Mouse (Mus musculus) right cerebral cortex, postnatal 36 days (tissue): ENCODE measurements at regions not wholly inside any gene's neighbourhood (a gene's known extent, or its start where the extent isn't known, plus 50 kb on each side); places are given as distances from the start of the nearest gene placed in this dataset.
"Not testable (repeated sequence)": the region's sequence is repeated elsewhere in the genome, so short reads cannot be mapped to it uniquely, and the experiment has no call there.

Experiments
- DNase-seq, 2 experiments: peaks; one replicate each; pipeline ENCODE4 v3.0.0; 2022; ENCODE audit warnings: low spot score in 2 of 2, mixed read lengths in 1 of 2

DNA sequence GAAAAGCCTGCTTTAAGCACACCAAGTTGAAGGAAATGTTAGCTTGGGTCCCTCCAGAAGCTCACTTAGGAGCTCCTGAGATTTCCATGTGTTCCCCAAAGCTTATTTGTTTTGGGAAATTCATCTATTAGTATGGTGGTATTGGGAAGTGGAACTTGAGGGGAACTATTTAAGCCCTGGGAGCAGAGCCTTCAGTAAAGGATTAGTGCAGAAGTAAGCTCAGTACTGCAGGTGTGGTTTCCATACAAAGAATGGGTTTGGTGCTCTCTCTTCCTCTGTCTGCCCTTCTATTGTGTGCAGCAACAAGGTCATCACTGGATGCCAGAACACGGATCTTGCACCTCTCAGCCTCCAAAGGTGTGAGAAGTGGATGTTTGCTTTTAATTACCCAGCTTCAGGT, 57.2 kb downstream of the Foxa2 start:
- DNase-seq: no peak

GRCm38 (mm10) chr2:147988586-147988985, 58.2 kb downstream of the Foxa2 start:
- no peak for DNase-seq

DNA sequence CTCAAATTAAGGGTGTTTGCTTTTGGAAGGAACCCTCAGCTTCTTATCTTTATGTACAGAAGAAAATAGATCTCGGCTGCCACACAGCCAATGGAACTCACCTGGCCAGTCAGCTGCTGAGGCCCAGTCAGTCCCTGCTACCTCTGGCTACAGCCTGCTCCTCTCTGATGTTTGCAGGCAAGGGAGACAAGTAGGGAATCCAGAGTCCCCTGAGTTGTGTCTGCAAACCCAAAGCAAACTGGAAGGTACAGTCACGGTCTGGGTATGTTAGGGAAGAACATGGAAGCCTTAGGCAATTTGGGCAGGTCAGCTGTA, 61.6 kb downstream of the Foxa2 start:
- DNase-seq: no peak

- DNase-seq: peak in 1 of 2 experiments; percentile 1
These were observed 62.1 kb downstream of the Foxa2 start for GRCm38 (mm10) chr2:147984547-147985260.

DNA sequence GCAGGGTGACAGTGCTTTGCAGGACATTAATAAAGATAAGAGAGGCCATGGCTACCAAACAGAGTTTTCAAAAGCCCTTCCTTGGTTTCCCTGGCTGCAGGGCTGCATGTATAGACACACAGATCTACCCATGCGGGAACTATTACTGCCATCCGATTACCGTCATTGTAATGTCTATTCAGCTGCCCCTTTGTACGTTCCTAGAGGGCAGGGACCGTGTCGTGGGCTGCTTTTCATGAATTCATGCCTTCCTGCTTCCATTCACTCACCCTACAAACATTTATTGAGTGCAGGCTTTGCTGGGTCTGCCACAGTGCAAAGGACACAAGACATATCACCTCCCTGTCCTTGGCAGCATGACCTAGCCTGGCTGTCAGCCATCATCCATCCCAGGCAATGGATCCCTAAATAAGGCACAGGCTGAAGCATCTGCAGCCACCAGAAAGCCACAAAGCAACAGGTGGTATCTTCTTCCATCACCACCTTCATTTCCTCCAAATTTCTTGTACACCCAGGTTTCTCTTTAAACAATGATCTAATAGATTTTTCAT, 65.8 kb downstream of the Foxa2 start:
- DNase-seq: no peak

DNA sequence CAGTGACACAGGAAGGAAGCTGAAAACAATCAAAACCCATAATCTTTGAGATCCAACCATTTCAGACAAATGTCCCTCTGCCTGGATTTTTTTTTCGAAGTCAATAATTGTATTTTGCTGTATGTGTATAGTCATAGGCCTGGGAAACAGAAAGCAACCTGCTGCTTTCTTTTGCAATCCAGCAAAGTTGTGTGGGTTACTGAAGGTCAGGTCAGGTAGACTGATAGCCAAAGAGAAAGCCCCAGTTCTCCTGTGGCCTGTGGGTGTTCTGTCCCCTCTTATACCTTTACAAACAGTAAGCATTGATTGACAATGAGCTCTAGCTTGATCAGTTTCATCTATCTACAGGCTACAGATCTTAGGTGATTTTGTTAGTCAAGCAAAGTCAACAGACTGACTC, 66.4 kb downstream of the Foxa2 start:
- DNase-seq: no peak

- DNase-seq: no peak
These were observed 67.0 kb downstream of the Foxa2 start for GRCm38 (mm10) chr2:147979660-147980364.

- DNase-seq: no peak
These were observed 67.8 kb downstream of the Foxa2 start for GRCm38 (mm10) chr2:147979001-147979400.

DNA sequence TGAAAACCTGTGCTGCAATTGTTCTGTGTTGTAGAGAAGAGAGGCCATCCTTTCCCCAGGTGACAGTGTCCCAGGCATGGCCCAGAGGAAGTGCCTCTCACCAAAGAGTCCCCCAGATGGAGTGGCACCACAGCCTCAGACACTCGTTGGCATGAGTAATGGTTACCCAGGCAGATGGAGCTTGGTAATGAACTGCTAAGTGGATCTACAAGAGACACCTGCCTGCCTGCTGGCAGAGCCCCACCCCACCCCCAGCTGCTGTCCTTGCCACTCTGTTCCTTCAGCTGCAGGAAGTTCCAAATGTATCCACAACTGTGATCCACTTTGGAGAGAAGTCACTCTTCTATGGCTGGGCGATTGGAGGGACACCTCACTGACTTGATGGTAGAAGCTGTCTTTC, 72.0 kb downstream of the Foxa2 start:
- DNase-seq: peak in 1 of 2 experiments; percentile 12

DNA sequence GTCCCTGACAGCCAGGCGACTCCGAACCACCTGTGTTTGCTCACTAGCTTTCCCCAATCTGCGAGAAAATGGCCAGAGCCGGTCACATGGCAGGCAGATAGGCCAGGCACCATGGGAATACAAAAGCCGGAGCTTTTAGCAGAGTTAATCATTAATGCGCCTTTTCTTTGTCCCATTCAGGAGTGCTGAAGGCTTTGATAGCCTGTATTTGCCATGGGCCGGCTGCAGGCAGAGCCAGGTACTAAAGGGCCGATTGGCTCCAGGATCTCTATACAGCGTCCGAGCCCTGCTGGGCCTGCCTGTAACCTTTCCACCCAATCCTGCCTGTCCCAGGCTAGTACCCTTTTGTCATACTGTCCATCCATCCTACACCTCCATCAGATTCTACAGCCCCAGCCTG, 78.1 kb downstream of the Foxa2 start:
- no peak for DNase-seq

DNA sequence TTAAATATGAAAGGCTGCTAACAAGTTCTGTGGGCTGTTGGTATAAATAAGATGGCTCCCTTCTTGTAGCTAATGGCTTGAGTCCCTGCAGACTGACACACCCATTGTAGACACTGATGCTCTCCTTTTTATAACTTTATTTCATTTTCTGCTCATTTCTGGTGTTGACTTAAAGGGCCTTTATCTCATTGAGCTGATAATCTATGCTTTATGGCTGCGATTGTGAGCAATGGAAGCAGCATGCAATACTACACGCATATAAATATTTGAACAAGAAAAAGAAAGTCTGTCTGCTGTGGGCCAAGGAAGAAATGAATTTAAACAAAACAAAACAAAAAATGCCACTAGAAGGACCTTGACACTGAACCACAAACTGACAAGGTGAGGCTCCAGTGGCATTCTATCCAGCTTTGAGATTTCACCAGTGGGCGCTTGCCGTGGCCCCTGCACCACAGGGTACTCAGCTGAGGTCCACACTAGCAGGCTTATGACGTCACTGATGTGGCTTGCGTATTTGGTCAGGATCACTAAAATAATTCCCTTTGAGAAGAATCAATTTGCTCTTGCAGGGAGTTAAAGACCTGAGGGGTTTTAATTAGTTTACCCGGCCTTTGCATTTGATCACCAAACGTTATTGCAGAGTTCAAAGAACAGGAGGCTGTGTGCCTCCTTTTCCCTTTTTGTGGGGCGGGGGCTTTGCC, 78.8 kb downstream of the Foxa2 start:
- no peak for DNase-seq

DNA sequence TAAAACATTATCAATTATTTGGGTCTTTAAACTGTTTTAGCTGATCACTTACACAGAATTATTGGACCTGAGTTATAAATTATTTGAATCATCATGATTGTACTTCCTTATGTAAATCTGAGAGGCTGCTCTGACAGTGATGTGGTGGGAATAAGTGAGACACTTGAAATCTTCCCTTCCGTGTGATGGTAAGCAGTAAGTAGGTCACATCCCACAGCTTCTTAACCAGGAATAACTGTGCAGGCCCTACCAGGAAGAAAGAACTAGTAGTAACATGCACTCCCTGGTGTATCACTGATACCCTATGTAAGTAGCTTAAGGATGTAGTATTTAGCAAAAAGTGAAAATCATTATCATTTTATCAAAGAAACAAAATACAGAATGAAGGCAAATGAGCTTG, 83.5 kb downstream of the Foxa2 start:
- not testable (repeated sequence) for DNase-seq

- DNase-seq: no peak
These were observed 85.1 kb downstream of the Foxa2 start for GRCm38 (mm10) chr2:147961633-147962032.

DNA sequence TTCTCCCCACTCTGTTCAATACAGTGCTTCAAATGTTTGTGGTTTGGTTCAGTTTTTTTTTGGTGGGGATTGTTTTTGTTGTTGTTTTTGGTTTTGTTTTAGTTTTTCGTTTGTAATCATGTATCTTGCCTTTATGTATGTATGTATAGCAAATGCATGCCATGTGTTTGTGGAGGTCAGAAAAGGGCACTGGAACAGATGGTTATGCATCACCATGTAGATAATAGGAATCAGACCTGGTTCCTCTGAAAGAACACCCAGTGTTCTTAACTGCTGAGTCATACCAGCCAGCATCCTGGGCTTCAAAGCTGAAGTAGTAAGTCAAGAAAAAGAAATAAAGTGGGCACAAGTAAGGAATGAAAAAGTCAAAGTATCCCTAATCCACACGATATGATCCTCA, 92.6 kb downstream of the Foxa2 start:
- DNase-seq: no peak

DNA sequence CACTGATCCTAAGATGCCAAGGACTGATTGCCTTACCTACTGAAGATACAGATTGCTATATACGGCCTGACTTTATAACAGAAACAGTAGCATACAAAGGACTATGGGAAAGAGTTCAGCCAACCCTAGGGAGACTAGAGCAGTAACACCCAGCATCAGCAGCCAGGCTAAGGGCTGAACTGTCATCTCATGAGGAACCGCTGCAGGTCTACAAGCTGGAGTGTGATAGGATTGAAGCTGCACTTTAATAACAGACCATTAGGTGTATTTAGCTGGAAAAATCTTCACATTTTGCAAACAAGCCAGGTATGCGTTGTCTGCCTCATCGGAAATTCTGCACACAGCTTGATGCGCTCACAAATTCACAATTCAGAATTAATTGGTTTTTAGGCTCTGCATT, 95.5 kb downstream of the Foxa2 start:
- no peak for DNase-seq

GRCm38 (mm10) chr2:147944171-147945040, 102.4 kb downstream of the Foxa2 start:
- DNase-seq: no peak

- no peak for DNase-seq
These were observed 104.2 kb downstream of the Foxa2 start for GRCm38 (mm10) chr2:147942591-147942990.

DNA sequence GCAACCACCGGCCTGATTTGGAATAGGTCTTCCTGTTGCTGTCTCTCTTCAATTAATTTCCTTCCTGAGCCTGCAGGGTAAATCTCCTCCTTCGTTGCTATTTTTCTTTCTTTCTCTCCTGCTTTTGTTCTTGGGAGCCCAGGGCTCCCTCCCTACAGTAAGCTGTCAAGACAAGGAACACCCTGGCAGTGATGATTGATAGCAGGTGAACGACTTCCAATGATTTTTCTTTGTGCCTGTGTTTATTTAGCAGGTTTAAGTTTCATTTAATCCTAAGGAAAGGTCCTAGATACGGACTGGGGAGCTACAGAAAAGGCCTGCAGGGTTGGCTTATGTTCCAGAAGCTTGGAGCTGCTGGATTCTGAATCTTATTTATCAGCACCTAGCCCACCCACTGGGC, 105.5 kb downstream of the Foxa2 start:
- DNase-seq: no peak

DNA sequence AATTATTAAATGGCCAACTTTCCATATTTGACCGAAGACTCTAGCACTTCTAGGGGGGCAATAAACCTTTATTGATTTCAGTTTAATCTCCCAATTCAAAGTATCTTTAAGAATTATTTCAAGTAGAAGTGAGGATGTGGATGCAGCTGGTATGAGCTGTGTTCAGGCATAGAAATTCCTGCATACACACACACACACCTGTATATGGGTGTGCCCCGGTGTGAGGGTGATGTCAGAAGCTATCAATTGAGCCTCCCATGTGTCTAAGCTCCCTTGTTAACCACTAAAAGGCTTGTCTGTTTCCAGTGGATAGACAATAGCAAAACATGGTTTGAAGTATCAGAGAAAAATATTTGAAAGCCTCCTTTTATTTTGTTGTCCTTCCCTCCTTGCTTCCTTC, 114.3 kb downstream of the Foxa2 start:
- DNase-seq: no peak

GRCm38 (mm10) chr2:147929031-147929711, 117.6 kb downstream of the Foxa2 start:
- no peak for DNase-seq
